Mouse (Mus musculus): ENCODE measurements around the gene Ttc7b. TPM values are rescaled to one million over a fixed set of nuclear protein-coding genes. Genes with fewer than 3 reads are reported as not detected.

Gene Ttc7b
- polyA plus RNA-seq, 1 experiment = 18.2 TPM

DNA sequence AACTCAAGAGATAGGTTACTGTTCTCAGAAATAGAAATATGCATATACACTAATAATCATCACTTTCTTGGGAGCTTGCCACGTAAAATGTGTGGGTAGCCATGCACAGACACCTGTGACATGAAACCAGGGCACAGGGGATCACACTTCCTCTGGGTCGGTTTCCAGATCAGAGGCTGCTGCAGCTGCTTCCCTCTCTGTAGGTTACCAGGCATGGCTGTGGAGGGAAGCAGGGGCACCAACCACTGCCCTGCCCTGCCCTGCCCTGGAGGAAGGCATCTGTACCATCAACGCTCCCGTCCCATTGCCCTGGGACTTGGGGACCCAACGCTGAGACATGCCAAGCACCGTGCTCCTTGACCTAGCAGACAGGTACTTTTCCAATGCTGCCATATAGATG, 188.8 kb downstream of the Ttc7b start:
- Histone ChIP-seq H3K4me2 (ENCODE audit: low read depth) (no peak overlapping the region), H3K27me3 (ENCODE audit: control insufficient read depth, insufficient read depth, insufficient read length) (no peaks in the 10 kb centered on the region), H3K79me2 (ENCODE audit: control insufficient read depth, insufficient read depth) (no peaks in the 10 kb centered on the region), H3ac (ENCODE audit: control insufficient read depth, insufficient read length) (no peak overlapping the region), H3K4me3 (no peak overlapping the region), H3K36me3 (ENCODE audit: control insufficient read depth, insufficient read depth) (peaks cover 4% of the 10 kb centered on the region)
- TF ChIP-seq E2F4 (IDR thresholded peaks at IDR 0.05; ENCODE audit: insufficient read depth) (no peak), POLR2AphosphoS2 (IDR thresholded peaks at IDR 0.05; ENCODE audit: insufficient read length, low read depth) (no peak), REST (IDR thresholded peaks at IDR 0.05; ENCODE audit: insufficient read depth, insufficient read length) (no peak), POLR2A (IDR thresholded peaks at IDR 0.05; ENCODE audit: insufficient read length, low read depth) (no peak), TCF12 (IDR thresholded peaks at IDR 0.05; ENCODE audit: insufficient read depth, poor library complexity, severe bottlenecking) (no peak), MYOD1 (IDR thresholded peaks at IDR 0.05; ENCODE audit: control insufficient read depth in 1 of 3, insufficient read length in 2 of 3, low read depth in 2 of 3) (no peak), USF1 (IDR thresholded peaks at IDR 0.05; ENCODE audit: low read depth) (no peak), MYOG (IDR thresholded peaks at IDR 0.05; ENCODE audit: control insufficient read depth in 1 of 3, insufficient read depth in 1 of 3, insufficient read length in 2 of 3, low read depth in 2 of 3) (no peak), MAX (IDR thresholded peaks at IDR 0.05; ENCODE audit: low read depth) (no peak), CEBPB (IDR thresholded peaks at IDR 0.05; ENCODE audit: insufficient read depth, poor library complexity, severe bottlenecking) (no peak)

GRCm38 (mm10) chr12:100330234-100330633, 190.4 kb downstream of the Ttc7b start:
- Histone ChIP-seq H3K4me3 (no peak overlapping the region), H3K36me3 (ENCODE audit: control insufficient read depth, insufficient read depth) (no peaks in the 10 kb centered on the region), H3K27me3 (ENCODE audit: control insufficient read depth, insufficient read depth, insufficient read length) (no peaks in the 10 kb centered on the region), H3ac (ENCODE audit: control insufficient read depth, insufficient read length) (no peak overlapping the region), H3K4me2 (ENCODE audit: low read depth) (no peak overlapping the region), H3K79me2 (ENCODE audit: control insufficient read depth, insufficient read depth) (no peaks in the 10 kb centered on the region)
- TF ChIP-seq TCF3 (IDR thresholded peaks at IDR 0.05; ENCODE audit: insufficient read length, low read depth) (no peak), TCF12 (IDR thresholded peaks at IDR 0.05; ENCODE audit: insufficient read depth, poor library complexity, severe bottlenecking) (no peak), MYOG (IDR thresholded peaks at IDR 0.05; ENCODE audit: control insufficient read depth in 1 of 3, insufficient read depth in 1 of 3, insufficient read length in 2 of 3, low read depth in 2 of 3) (no peak), REST (IDR thresholded peaks at IDR 0.05; ENCODE audit: insufficient read depth, insufficient read length) (no peak), POLR2AphosphoS2 (IDR thresholded peaks at IDR 0.05; ENCODE audit: insufficient read length, low read depth) (no peak), MAX (IDR thresholded peaks at IDR 0.05; ENCODE audit: low read depth) (no peak), USF1 (IDR thresholded peaks at IDR 0.05; ENCODE audit: low read depth) (no peak), E2F4 (IDR thresholded peaks at IDR 0.05; ENCODE audit: insufficient read depth) (no peak), CEBPB (IDR thresholded peaks at IDR 0.05; ENCODE audit: insufficient read depth, poor library complexity, severe bottlenecking) (no peak), POLR2A (IDR thresholded peaks at IDR 0.05; ENCODE audit: insufficient read length, low read depth) (no peak), SRF (IDR thresholded peaks at IDR 0.05; ENCODE audit: control insufficient read depth, insufficient read length, low read depth) (no peak), MYOD1 (IDR thresholded peaks at IDR 0.05; ENCODE audit: control insufficient read depth in 1 of 3, insufficient read length in 2 of 3, low read depth in 2 of 3) (no peak)

- no peaks in the 10 kb centered on the region for H3K79me2 ChIP-seq (ENCODE audit: control insufficient read depth, insufficient read depth)
- no peaks in the 10 kb centered on the region for H3K27me3 ChIP-seq (ENCODE audit: control insufficient read depth, insufficient read depth, insufficient read length)
- H3K36me3 ChIP-seq (ENCODE audit: control insufficient read depth, insufficient read depth) = no peaks in the 10 kb centered on the region
- no peak overlapping the region for H3K4me3 ChIP-seq
- H3ac ChIP-seq (ENCODE audit: control insufficient read depth, insufficient read length) = no peak overlapping the region
- TF ChIP-seq MYOG (IDR thresholded peaks at IDR 0.05; ENCODE audit: control insufficient read depth in 1 of 3, insufficient read depth in 1 of 3, insufficient read length in 2 of 3, low read depth in 2 of 3) = no peak
- no peak for TF ChIP-seq POLR2A (IDR thresholded peaks at IDR 0.05; ENCODE audit: insufficient read length, low read depth)
- TF ChIP-seq POLR2AphosphoS2 (IDR thresholded peaks at IDR 0.05; ENCODE audit: insufficient read length, low read depth) = no peak
- TF ChIP-seq TCF3 (IDR thresholded peaks at IDR 0.05; ENCODE audit: insufficient read length, low read depth) = no peak
- TF ChIP-seq TCF12 (IDR thresholded peaks at IDR 0.05; ENCODE audit: insufficient read depth, poor library complexity, severe bottlenecking) = no peak
- TF ChIP-seq E2F4 (IDR thresholded peaks at IDR 0.05; ENCODE audit: insufficient read depth) = no peak
- TF ChIP-seq MAX (IDR thresholded peaks at IDR 0.05; ENCODE audit: low read depth) = no peak
- TF ChIP-seq SRF (IDR thresholded peaks at IDR 0.05; ENCODE audit: control insufficient read depth, insufficient read length, low read depth) = no peak
- no peak for TF ChIP-seq USF1 (IDR thresholded peaks at IDR 0.05; ENCODE audit: low read depth)
- no peak for TF ChIP-seq REST (IDR thresholded peaks at IDR 0.05; ENCODE audit: insufficient read depth, insufficient read length)
- TF ChIP-seq MYOD1 (IDR thresholded peaks at IDR 0.05; ENCODE audit: control insufficient read depth in 1 of 3, insufficient read length in 2 of 3, low read depth in 2 of 3) = no peak
- no peak overlapping the region for H3K4me2 ChIP-seq (ENCODE audit: low read depth)
Measured at GRCm38 (mm10) chr12:100328998-100329397, 191.6 kb downstream of the Ttc7b start.

- H3K4me2 ChIP-seq (ENCODE audit: low read depth) = no peak overlapping the region
- H3ac ChIP-seq (ENCODE audit: control insufficient read depth, insufficient read length) = no peak overlapping the region
- no peak for TF ChIP-seq POLR2A (IDR thresholded peaks at IDR 0.05; ENCODE audit: insufficient read length, low read depth)
- no peak for TF ChIP-seq E2F4 (IDR thresholded peaks at IDR 0.05; ENCODE audit: insufficient read depth)
- TF ChIP-seq TCF12 (IDR thresholded peaks at IDR 0.05; ENCODE audit: insufficient read depth, poor library complexity, severe bottlenecking) = no peak
- TF ChIP-seq USF1 (IDR thresholded peaks at IDR 0.05; ENCODE audit: low read depth) = no peak
- no peak for TF ChIP-seq REST (IDR thresholded peaks at IDR 0.05; ENCODE audit: insufficient read depth, insufficient read length)
- TF ChIP-seq SRF (IDR thresholded peaks at IDR 0.05; ENCODE audit: control insufficient read depth, insufficient read length, low read depth) = no peak
- no peak for TF ChIP-seq POLR2AphosphoS2 (IDR thresholded peaks at IDR 0.05; ENCODE audit: insufficient read length, low read depth)
- no peak for TF ChIP-seq MYOD1 (IDR thresholded peaks at IDR 0.05; ENCODE audit: control insufficient read depth in 1 of 3, insufficient read length in 2 of 3, low read depth in 2 of 3)
- no peak for TF ChIP-seq MAX (IDR thresholded peaks at IDR 0.05; ENCODE audit: low read depth)
- TF ChIP-seq CEBPB (IDR thresholded peaks at IDR 0.05; ENCODE audit: insufficient read depth, poor library complexity, severe bottlenecking) = no peak
- no peak for TF ChIP-seq TCF3 (IDR thresholded peaks at IDR 0.05; ENCODE audit: insufficient read length, low read depth)
- no peak for TF ChIP-seq MYOG (IDR thresholded peaks at IDR 0.05; ENCODE audit: control insufficient read depth in 1 of 3, insufficient read depth in 1 of 3, insufficient read length in 2 of 3, low read depth in 2 of 3)
- no peaks in the 10 kb centered on the region for H3K27me3 ChIP-seq (ENCODE audit: control insufficient read depth, insufficient read depth, insufficient read length)
- H3K36me3 ChIP-seq (ENCODE audit: control insufficient read depth, insufficient read depth) = no peaks in the 10 kb centered on the region
- H3K79me2 ChIP-seq (ENCODE audit: control insufficient read depth, insufficient read depth) = no peaks in the 10 kb centered on the region
- no peak overlapping the region for H3K4me3 ChIP-seq
Measured at GRCm38 (mm10) chr12:100328557-100328956, 192.1 kb downstream of the Ttc7b start.
